Mouse (Mus musculus): ENCODE data around the gene Acadm. TPM values are rescaled to one million over a fixed set of nuclear protein-coding genes. Genes with fewer than 3 reads are reported as not detected.
A peak's percentile ranks its signal among the peaks of the same experiment; 100 is the strongest.

Acadm gene
- 45.4 and 59.9 TPM in 2 replicates for polyA plus RNA-seq (2012; rRNA removed)

GRCm38 (mm10) chr3:153944335-153944990 lies at the start of gene Acadm:
Gene Acadm, minus strand, starts transcription at chr3:153944632.
- DNase-seq (ENCODE audit: low read depth): peak; percentile 98
- TF ChIP-seq POLR2A (IDR thresholded peaks at IDR 0.05; ENCODE audit: borderline replicate concordance, extremely low read depth, insufficient read depth, insufficient read length, poor library complexity, severe bottlenecking) (peak; percentile 48; the same call in 1 of the 2 replicates), CTCF (IDR thresholded peaks at IDR 0.05; ENCODE audit: borderline replicate concordance, extremely low read depth, insufficient read depth, insufficient read length) (no peak)

DNA sequence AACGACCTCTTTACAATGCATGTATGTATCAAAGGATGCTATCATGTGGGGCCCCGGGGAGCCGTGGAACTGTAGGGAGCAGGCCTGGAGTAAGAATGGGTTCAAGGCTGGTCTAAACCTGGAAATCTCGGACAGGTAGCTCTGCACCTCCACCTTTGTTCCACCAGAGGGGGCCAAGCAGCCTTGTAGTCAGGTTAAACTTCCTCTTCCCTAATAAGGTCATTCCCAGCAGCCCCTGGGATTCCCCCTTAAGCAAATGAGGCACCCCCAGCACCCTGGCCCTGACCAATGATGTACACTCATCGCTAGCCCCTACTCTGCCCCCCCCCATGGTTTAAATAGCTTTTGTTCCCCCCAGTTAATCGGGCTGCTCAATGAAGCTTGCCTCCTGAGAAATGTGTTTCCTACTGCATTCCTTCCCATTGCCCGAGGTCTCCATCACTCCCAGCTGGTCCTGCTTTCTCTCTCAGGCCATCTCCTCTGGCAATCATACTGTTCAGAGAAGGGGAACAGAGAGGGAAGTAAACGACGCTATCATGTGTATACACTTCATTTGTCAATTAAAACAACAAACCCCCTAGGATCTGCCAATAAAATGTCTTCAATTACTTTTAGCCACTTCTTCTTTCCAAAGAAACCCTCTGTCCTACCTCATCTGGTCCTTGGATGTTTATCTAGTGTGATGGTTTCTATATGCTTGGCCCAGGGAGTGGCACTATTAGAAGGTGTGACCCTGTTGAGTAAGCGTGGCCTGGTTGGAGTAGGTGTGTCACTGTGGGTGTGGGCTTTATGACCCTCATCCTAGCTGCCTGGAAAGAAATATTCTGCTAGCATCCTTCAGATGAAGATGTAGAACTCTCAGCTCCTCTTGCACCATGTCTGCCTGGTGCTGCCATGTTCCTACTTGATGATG lies 40.3 kb upstream of the Acadm start:
- TF ChIP-seq POLR2A (IDR thresholded peaks at IDR 0.05; ENCODE audit: borderline replicate concordance, extremely low read depth, insufficient read depth, insufficient read length, poor library complexity, severe bottlenecking): no peak
- peak; percentile 69 for TF ChIP-seq CTCF (IDR thresholded peaks at IDR 0.05; ENCODE audit: borderline replicate concordance, extremely low read depth, insufficient read depth, insufficient read length)
- peak; percentile 56 for DNase-seq (ENCODE audit: low read depth)

- DNase-seq (ENCODE audit: low read depth): no peak
- no peak for TF ChIP-seq CTCF (IDR thresholded peaks at IDR 0.05; ENCODE audit: borderline replicate concordance, extremely low read depth, insufficient read depth, insufficient read length)
- TF ChIP-seq POLR2A (IDR thresholded peaks at IDR 0.05; ENCODE audit: borderline replicate concordance, extremely low read depth, insufficient read depth, insufficient read length, poor library complexity, severe bottlenecking): no peak
Observed at GRCm38 (mm10) chr3:153980611-153981010, 36.2 kb upstream of the Acadm start.

DNA sequence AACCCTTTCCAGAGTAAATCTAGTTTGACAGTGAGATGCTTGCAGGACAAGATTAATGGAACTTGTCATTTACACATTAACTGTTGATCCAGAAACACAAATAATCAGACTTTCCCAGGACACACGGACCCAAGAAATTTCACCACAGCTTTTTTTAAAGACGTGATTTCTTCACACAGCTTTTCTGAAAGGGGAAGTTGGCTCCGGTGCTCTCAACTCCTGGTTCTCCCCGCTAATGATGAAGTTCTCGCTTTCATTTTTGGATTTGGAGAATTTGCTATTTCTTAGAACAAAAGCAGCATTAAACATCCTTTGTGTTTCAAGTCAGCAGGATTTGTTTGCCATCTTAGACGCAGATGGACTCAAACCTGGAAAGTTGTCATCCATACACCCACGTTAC lies 31.4 kb upstream of the Acadm start:
- TF ChIP-seq POLR2A (IDR thresholded peaks at IDR 0.05; ENCODE audit: borderline replicate concordance, extremely low read depth, insufficient read depth, insufficient read length, poor library complexity, severe bottlenecking): no peak
- TF ChIP-seq CTCF (IDR thresholded peaks at IDR 0.05; ENCODE audit: borderline replicate concordance, extremely low read depth, insufficient read depth, insufficient read length): no peak
- DNase-seq (ENCODE audit: low read depth): no peak

DNA sequence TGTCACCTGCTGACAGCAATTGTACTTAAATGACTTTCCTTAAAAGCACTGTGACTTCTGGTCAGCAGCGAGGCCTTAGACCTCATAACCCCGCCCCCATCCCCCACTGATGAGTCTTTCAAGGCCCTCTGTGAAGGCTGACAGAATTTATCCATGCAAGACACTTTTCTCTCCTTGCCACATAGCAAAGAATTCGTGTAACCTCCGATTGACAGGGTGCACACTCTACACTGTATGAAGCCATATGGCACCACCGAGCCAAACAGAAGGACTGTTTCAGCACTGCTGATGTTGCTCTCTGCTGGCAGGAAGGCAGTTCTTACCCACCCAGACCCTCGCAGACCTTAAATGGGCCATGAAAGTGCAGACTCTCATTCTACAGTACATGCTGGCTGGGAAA lies 30.6 kb upstream of the Acadm start:
- DNase-seq (ENCODE audit: low read depth): peak; percentile 83
- TF ChIP-seq CTCF (IDR thresholded peaks at IDR 0.05; ENCODE audit: borderline replicate concordance, extremely low read depth, insufficient read depth, insufficient read length): no peak
- no peak for TF ChIP-seq POLR2A (IDR thresholded peaks at IDR 0.05; ENCODE audit: borderline replicate concordance, extremely low read depth, insufficient read depth, insufficient read length, poor library complexity, severe bottlenecking)

GRCm38 (mm10) chr3:153973949-153974760 lies 29.7 kb upstream of the Acadm start:
- TF ChIP-seq CTCF (IDR thresholded peaks at IDR 0.05; ENCODE audit: borderline replicate concordance, extremely low read depth, insufficient read depth, insufficient read length): no peak
- TF ChIP-seq POLR2A (IDR thresholded peaks at IDR 0.05; ENCODE audit: borderline replicate concordance, extremely low read depth, insufficient read depth, insufficient read length, poor library complexity, severe bottlenecking): no peak
- peak; percentile 50 for DNase-seq (ENCODE audit: low read depth)

DNA sequence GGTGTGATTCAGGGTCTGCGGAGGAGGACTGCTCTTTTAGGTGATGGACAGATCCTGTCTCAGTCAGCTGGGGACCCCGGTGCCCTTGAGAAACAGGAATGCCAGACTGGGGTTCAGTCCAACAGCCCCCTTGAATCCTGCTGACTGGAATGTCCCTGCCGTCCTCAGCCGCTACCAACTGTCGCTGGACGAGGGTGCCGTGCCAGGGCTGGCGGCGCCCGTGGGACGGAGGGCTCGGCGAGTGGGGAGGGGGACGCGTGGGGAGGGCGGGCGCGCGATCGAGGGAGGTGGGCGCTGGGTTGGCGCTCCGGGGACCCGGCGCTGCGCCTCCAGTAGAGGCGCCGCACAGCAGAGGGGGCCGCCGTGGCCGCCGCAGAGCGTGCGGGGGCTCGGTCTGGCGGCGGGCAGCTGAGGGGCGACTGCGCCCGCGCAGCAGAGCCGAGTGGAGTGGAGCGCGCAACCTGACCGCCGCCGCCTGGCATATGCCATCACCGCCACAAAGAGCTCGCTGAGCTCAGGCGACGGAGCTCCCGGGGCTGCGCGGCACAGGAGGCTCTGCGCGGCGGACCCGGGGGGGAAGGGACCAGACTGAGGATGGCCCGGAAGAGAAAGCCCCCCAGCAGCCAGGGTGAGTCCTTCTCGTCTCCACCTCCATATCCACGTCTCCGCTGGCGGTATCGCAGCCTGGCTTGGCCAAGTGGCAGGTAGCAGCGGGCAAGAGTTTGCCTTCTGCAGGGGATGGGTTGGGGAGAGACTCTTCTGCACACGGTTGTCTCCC lies 28.9 kb upstream of the Acadm start, which contains the start of gene Slc44a5:
Gene Slc44a5, plus strand, starts transcription at position 266 of the 778 bp plus-strand sequence.
- DNase-seq (ENCODE audit: low read depth): peak; percentile 80
- TF ChIP-seq CTCF (IDR thresholded peaks at IDR 0.05; ENCODE audit: borderline replicate concordance, extremely low read depth, insufficient read depth, insufficient read length) (no peak), POLR2A (IDR thresholded peaks at IDR 0.05; ENCODE audit: borderline replicate concordance, extremely low read depth, insufficient read depth, insufficient read length, poor library complexity, severe bottlenecking) (peak; percentile 40; the same call in 1 of the 2 replicates)

- TF ChIP-seq CTCF (IDR thresholded peaks at IDR 0.05; ENCODE audit: borderline replicate concordance, extremely low read depth, insufficient read depth, insufficient read length): no peak
- no peak for TF ChIP-seq POLR2A (IDR thresholded peaks at IDR 0.05; ENCODE audit: borderline replicate concordance, extremely low read depth, insufficient read depth, insufficient read length, poor library complexity, severe bottlenecking)
- no peak for DNase-seq (ENCODE audit: low read depth)
Observed at GRCm38 (mm10) chr3:153969451-153969850, 25.0 kb upstream of the Acadm start.

GRCm38 (mm10) chr3:153968549-153968948 lies 24.1 kb upstream of the Acadm start:
- DNase-seq (ENCODE audit: low read depth): peak; percentile 85
- TF ChIP-seq POLR2A (IDR thresholded peaks at IDR 0.05; ENCODE audit: borderline replicate concordance, extremely low read depth, insufficient read depth, insufficient read length, poor library complexity, severe bottlenecking) (no peak), CTCF (IDR thresholded peaks at IDR 0.05; ENCODE audit: borderline replicate concordance, extremely low read depth, insufficient read depth, insufficient read length) (peak; percentile 47; the same call in 1 of the 2 replicates)

DNA sequence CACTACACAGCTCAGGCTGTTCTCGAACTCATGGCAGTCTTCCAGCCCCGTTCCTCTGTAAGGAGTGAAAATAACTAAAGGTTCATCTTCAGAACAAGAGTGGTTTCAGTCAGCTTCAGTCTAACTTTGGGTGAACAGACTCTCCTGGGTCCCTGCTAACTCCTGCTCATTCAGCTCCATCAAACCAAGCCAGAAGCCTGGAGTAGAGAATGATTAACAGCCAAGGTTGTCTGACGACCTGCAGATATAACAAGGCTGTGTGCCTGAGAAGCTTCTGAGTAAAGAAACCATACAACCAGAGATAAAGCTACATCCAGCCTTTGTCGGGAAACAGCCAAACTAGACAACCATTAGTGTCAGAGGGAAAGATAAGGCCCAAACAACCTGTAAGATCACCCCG lies 23.0 kb upstream of the Acadm start:
- no peak for TF ChIP-seq POLR2A (IDR thresholded peaks at IDR 0.05; ENCODE audit: borderline replicate concordance, extremely low read depth, insufficient read depth, insufficient read length, poor library complexity, severe bottlenecking)
- DNase-seq (ENCODE audit: low read depth): no peak

Measured in brain, embryonic 14.5 days (tissue).